Mouse (Mus musculus) spleen, adult 2 months (tissue): ENCODE data around the gene Ppfia1. TPM values are rescaled to one million over a fixed set of nuclear protein-coding genes. Genes with fewer than 3 reads are reported as not detected.
A peak's percentile ranks its signal among the peaks of the same experiment; 100 is the strongest.

Source experiments
- DNase-seq, 2 experiments: peaks; one replicate each; pipeline versions ENCODE4 v3.0.0 to v3.0.0-alpha.2; 2012 to 2021; ENCODE audit warnings: low spot score in 2 of 2, low read depth in 1 of 2
- H3K27ac ChIP-seq: fragments of 200-500 bp; 2 replicates; pipeline ENCODE4 v1.5.1; 2012; ENCODE audit warnings: low read length, inconsistent platforms; ENCODE audit not compliant: insufficient read depth
- H3K27me3 ChIP-seq: fragments of 200-500 bp; 2 replicates; pipeline ENCODE4 v1.6.1; 2012; ENCODE audit warnings: mild to moderate bottlenecking, moderate library complexity, low read length, inconsistent platforms; ENCODE audit not compliant: control insufficient read depth, insufficient read depth
- H3K36me3 ChIP-seq: fragments of 200-500 bp; 2 replicates; pipeline ENCODE4 v1.6.1; 2012; ENCODE audit warnings: mild to moderate bottlenecking, low read length, inconsistent platforms; ENCODE audit not compliant: control insufficient read depth, insufficient read depth
- H3K4me1 ChIP-seq: fragments of 200-500 bp; 2 replicates; pipeline ENCODE4 v1.6.1; 2011; ENCODE audit warnings: inconsistent platforms; ENCODE audit not compliant: control insufficient read depth, insufficient read depth, insufficient read length
- H3K4me3 ChIP-seq: fragments of 200-500 bp; 2 replicates; pipeline ENCODE4 v1.5.1; 2011; ENCODE audit warnings: mild to moderate bottlenecking, inconsistent platforms; ENCODE audit not compliant: insufficient read depth, insufficient read length; ENCODE audit errors: extremely low read depth
- CTCF ChIP-seq: fragments of 200-500 bp; IDR thresholded peaks from 2 replicates; pipeline ENCODE4 v1.5.1; 2011; ENCODE audit warnings: mild to moderate bottlenecking, inconsistent platforms; ENCODE audit not compliant: insufficient read depth, insufficient read length, insufficient replicate concordance; ENCODE audit errors: extremely low read depth
- POLR2A ChIP-seq: fragments of 200-500 bp; IDR thresholded peaks from 2 replicates; pipeline ENCODE4 v1.6.1; 2011; ENCODE audit warnings: low read depth, low read length, inconsistent platforms
- WGBS: fragments of 180-500 bp; shearing (Covaris S2); methylation state at CpG from one replicate; pipeline ENCODE4 v1.1.7; 2018; 5-methylcytosine and 5-hydroxymethylcytosine counted together
- polyA plus RNA-seq: library from polyadenylated mRNA; depleted of rRNA; stranded (reverse); fragments of >200 nt; gene quantifications from 2 replicates; pipeline ENCODE4 v1.2.3, GENCODE M21; 2012

The Ppfia1 gene
- polyA plus RNA-seq, 1 experiment: 23.5 TPM

- no peak overlapping the region for H3K27ac ChIP-seq
- peaks cover 8% of the 10 kb centered on the region for H3K36me3 ChIP-seq
- WGBS: 77% methylated on average over 4 of the region's 4 CpGs
- peaks cover 6% of the 10 kb centered on the region for H3K27me3 ChIP-seq
- no peak overlapping the region for H3K4me3 ChIP-seq
- TF ChIP-seq CTCF (no peak), POLR2A (no peak)
- H3K4me1 ChIP-seq: no peaks in the 10 kb centered on the region
- DNase-seq: no peak
These were observed 80.0 kb downstream of the Ppfia1 start for GRCm38 (mm10) chr7:144473486-144473885.

DNA sequence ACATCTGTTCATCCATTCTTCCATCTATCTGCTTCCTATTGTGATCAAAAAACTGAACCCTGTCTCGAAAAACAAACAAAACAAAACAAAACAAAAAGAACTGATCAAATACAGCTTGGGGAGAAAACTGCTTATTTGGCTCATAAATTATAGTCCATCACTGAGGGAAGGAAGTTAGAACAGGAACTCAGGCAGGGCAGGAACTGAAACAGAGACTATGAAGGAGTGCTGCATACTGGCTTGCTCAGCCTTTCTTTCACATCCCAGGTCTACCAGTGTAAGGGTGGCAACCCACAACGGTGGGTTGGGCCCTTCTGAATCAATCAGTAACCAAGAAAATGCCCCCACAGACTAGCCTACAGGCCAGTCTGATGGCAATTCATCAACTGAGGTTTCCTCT, 82.4 kb downstream of the Ppfia1 start:
- Histone ChIP-seq H3K36me3 (peaks cover 2% of the 10 kb centered on the region), H3K4me3 (no peak overlapping the region)

DNA sequence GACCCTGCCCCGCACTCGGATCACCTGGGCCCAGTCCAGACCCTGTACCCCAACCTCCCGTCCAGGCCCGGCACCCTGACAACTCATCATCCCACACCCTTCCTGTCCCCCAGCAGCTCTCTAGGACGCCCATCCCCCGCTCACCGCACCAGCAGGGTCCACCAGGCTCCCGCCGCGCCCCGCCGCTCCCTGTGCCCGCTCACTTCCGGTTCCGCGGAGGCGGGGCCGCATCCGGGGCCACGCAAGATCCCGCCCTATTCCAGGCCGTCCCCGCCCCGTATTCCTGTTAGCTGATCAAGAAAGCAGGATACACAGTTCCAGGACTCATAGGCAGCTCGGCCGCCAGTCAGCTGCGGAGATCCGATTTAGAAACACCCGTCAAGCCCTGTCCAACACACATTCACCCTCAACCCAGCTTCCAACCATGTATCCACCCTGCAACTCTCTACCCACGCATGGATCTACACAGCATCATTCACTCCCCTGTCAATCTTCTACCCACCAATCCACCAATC, 82.9 kb downstream of the Ppfia1 start, which contains the start of gene Cttn:
Cttn (minus strand) TSS at position 465 of the 515 bp plus-strand sequence.
- peaks cover 6% of the 10 kb centered on the region for H3K27me3 ChIP-seq
- DNase-seq: peak in 1 of 2 experiments; percentile 14
- WGBS: 25% methylated on average over 30 of the region's 30 CpGs
- no peaks in the 10 kb centered on the region for H3K4me1 ChIP-seq
- H3K4me3 ChIP-seq: peak within 1 kb of the TSS; percentile 39
- TF ChIP-seq POLR2A: no peak
- TF ChIP-seq CTCF: no peak
- H3K27ac ChIP-seq: 0 out of 2 replicates have a peak within 1 kb of the TSS, but pooled peaks have one; percentile 17
- peaks cover under 1% of the 10 kb centered on the region for H3K36me3 ChIP-seq

More for the DNA sequence above, 82.4 kb downstream of the Ppfia1 start:
- H3K4me1 ChIP-seq: no peaks in the 10 kb centered on the region
- H3K27me3 ChIP-seq: peaks cover 6% of the 10 kb centered on the region
- DNase-seq: no peak
- no peak overlapping the region for H3K27ac ChIP-seq
- TF ChIP-seq CTCF: no peak
- no peak for TF ChIP-seq POLR2A
- WGBS: 52% methylated on average over 2 of the region's 2 CpGs

GRCm38 (mm10) chr7:144469908-144470544, 83.5 kb downstream of the Ppfia1 start:
- H3K27ac ChIP-seq: 0 out of 2 replicates have a peak overlapping the region, but pooled peaks have one; percentile 17
- peak overlapping the region; percentile 39 for H3K4me3 ChIP-seq
- no peak for TF ChIP-seq CTCF
- TF ChIP-seq POLR2A: no peak
- 38% methylated on average over 31 of the region's 31 CpGs for WGBS
- no peaks in the 10 kb centered on the region for H3K36me3 ChIP-seq
- H3K27me3 ChIP-seq: peaks cover 6% of the 10 kb centered on the region
- H3K4me1 ChIP-seq: no peaks in the 10 kb centered on the region
- DNase-seq: no peak

GRCm38 (mm10) chr7:144469181-144469641, 84.3 kb downstream of the Ppfia1 start:
- Histone ChIP-seq H3K27ac (no peak overlapping the region), H3K36me3 (no peaks in the 10 kb centered on the region), H3K4me3 (no peak overlapping the region), H3K4me1 (no peaks in the 10 kb centered on the region), H3K27me3 (peaks cover 6% of the 10 kb centered on the region)
- 81% methylated on average over 4 of the region's 4 CpGs for WGBS
- DNase-seq: no peak
- no peak for TF ChIP-seq CTCF
- TF ChIP-seq POLR2A: no peak

DNA sequence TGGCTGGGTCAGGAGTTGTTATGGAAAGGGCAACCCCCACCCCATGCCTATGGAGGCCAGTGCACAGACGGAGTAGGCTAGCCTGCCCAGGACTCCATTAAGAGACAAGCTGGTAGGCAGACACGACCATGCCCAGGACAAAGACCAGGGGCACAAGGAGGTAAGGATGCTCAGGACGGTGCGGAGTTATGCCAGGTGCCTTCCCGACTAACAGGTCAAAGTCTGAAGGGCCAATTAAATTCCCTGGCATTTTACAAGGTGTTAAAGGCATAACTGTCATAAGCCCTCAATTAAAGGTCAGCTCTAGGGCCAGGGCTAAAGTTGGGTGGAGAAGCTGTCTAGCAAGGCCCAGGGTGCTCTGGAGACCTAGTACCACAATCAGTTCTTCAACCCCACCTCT, 84.8 kb downstream of the Ppfia1 start:
- Histone ChIP-seq H3K36me3 (no peaks in the 10 kb centered on the region), H3K4me1 (no peaks in the 10 kb centered on the region), H3K4me3 (no peak overlapping the region), H3K27me3 (peaks cover 6% of the 10 kb centered on the region), H3K27ac (no peak overlapping the region)
- 96% methylated on average over 5 of the region's 5 CpGs for WGBS
- no peak for DNase-seq
- TF ChIP-seq CTCF (no peak), POLR2A (no peak)

GRCm38 (mm10) chr7:144462577-144462976, 91.0 kb downstream of the Ppfia1 start:
- Histone ChIP-seq H3K27me3 (no peaks in the 10 kb centered on the region), H3K36me3 (no peaks in the 10 kb centered on the region), H3K27ac (no peak overlapping the region), H3K4me1 (no peaks in the 10 kb centered on the region), H3K4me3 (no peak overlapping the region)
- DNase-seq: no peak
- no peak for TF ChIP-seq CTCF
- TF ChIP-seq POLR2A: no peak
- 82% methylated on average over 7 of the region's 7 CpGs for WGBS
